Mouse (Mus musculus): Measurements from ENCODE around the gene Rab40c.

DNA sequence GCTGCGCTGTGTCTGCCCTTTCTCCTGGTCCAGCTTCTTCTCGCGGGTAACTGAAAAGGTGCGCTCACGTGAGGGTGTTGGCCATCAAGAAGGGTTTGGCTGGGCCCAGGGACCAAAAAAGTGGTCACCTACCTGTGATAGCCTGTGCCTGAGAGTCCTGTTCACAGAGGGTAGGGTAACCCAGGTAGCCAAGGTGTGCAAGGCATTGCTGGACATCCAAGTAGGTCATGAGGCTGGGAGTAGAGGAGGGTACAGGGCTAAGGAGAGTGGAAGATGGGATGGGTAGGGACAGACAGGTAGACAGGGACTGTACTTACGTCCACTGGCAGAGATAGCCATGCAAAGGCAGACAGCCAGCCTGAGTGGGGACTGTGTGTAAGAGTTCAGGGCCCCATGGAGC lies 79.0 kb downstream of the Rab40c start:
- TF ChIP-seq CTCF (IDR thresholded peaks at IDR 0.05; ENCODE audit: low read depth) (no peak), EP300 (IDR thresholded peaks at IDR 0.05; ENCODE audit: low read depth) (no peak)

All from heart, postnatal 0 days (tissue).